Mouse (Mus musculus): ENCODE measurements at regions not wholly inside any gene's neighbourhood (a gene's known extent, or its start where the extent isn't known, plus 50 kb on each side); places are given as distances from the start of the nearest gene placed in this dataset.

GRCm38 (mm10) chr4:142694926-142695325 lies 455.7 kb upstream of the Kazn start:
- DNase-seq (ENCODE audit: low spot score), result no peak
- intact Hi-C loops (cut with DNase I), result no loop called here

GRCm38 (mm10) chr4:142688241-142688640 lies 449.0 kb upstream of the Kazn start:
- intact Hi-C loops (cut with DNase I), result no loop called here
- DNase-seq (ENCODE audit: low spot score), result no peak

- intact Hi-C loops (cut with DNase I), result loop anchor here (5.0 kb wide), 1 partner anchor 80 kb away; no protein-coding TSS in a partner anchor
- DNase-seq (ENCODE audit: low spot score), result peak; percentile 1
Observed at GRCm38 (mm10) chr4:142677426-142677825, 438.2 kb upstream of the Kazn start.

GRCm38 (mm10) chr4:142674641-142675465 lies 435.7 kb upstream of the Kazn start:
- DNase-seq (ENCODE audit: low spot score), result no peak
- intact Hi-C loops (cut with DNase I), result loop anchor here (5.0 kb wide), 1 partner anchor 82 kb away; no protein-coding TSS in a partner anchor

- no peak for DNase-seq (ENCODE audit: low spot score)
- intact Hi-C loops (cut with DNase I), result no loop called here
Observed at GRCm38 (mm10) chr4:142671872-142672458, 432.8 kb upstream of the Kazn start.

- DNase-seq (ENCODE audit: low spot score), result no peak
- intact Hi-C loops (cut with DNase I), result no loop called here
Observed at GRCm38 (mm10) chr4:142664781-142665180, 425.6 kb upstream of the Kazn start.

- intact Hi-C loops (cut with DNase I), result no loop called here
- DNase-seq (ENCODE audit: low spot score), result no peak
Observed at GRCm38 (mm10) chr4:142658156-142658555, 419.0 kb upstream of the Kazn start.

GRCm38 (mm10) chr4:142641069-142641468 lies 401.9 kb upstream of the Kazn start:
- DNase-seq (ENCODE audit: low spot score), result no peak
- intact Hi-C loops (cut with DNase I), result no loop called here

- DNase-seq (ENCODE audit: low spot score), result no peak
- intact Hi-C loops (cut with DNase I), result no loop called here
Observed at GRCm38 (mm10) chr4:142639340-142639733, 400.1 kb upstream of the Kazn start.

GRCm38 (mm10) chr4:142638733-142639339 lies 399.6 kb upstream of the Kazn start:
- DNase-seq (ENCODE audit: low spot score), result no peak
- intact Hi-C loops (cut with DNase I), result no loop called here

GRCm38 (mm10) chr4:142638057-142638456 lies 398.9 kb upstream of the Kazn start:
- DNase-seq (ENCODE audit: low spot score), result no peak
- intact Hi-C loops (cut with DNase I), result no loop called here

GRCm38 (mm10) chr4:142634398-142634797 lies 395.2 kb upstream of the Kazn start:
- intact Hi-C loops (cut with DNase I), result no loop called here
- no peak for DNase-seq (ENCODE audit: low spot score)

- no peak for DNase-seq (ENCODE audit: low spot score)
- intact Hi-C loops (cut with DNase I), result no loop called here
Observed at GRCm38 (mm10) chr4:142633667-142634350, 394.6 kb upstream of the Kazn start.

- intact Hi-C loops (cut with DNase I), result no loop called here
- no peak for DNase-seq (ENCODE audit: low spot score)
Observed at GRCm38 (mm10) chr4:142626503-142627194, 387.4 kb upstream of the Kazn start.

GRCm38 (mm10) chr4:142625456-142625855 lies 386.3 kb upstream of the Kazn start:
- no peak for DNase-seq (ENCODE audit: low spot score)
- intact Hi-C loops (cut with DNase I), result no loop called here

GRCm38 (mm10) chr4:142622151-142622861 lies 383.1 kb upstream of the Kazn start:
- no peak for DNase-seq (ENCODE audit: low spot score)

GRCm38 (mm10) chr4:142619396-142619795 lies 380.2 kb upstream of the Kazn start:
- DNase-seq (ENCODE audit: low spot score), result no peak
- intact Hi-C loops (cut with DNase I), result no loop called here

More at GRCm38 (mm10) chr4:142622151-142622861, 383.1 kb upstream of the Kazn start:
- intact Hi-C loops (cut with DNase I), result no loop called here

- intact Hi-C loops (cut with DNase I), result no loop called here
Observed at GRCm38 (mm10) chr4:142618770-142619169, 379.6 kb upstream of the Kazn start.

GRCm38 (mm10) chr4:142617676-142618075 lies 378.5 kb upstream of the Kazn start:
- intact Hi-C loops (cut with DNase I), result no loop called here
- no peak for DNase-seq (ENCODE audit: low spot score)

More at GRCm38 (mm10) chr4:142618770-142619169, 379.6 kb upstream of the Kazn start:
- no peak for DNase-seq (ENCODE audit: low spot score)

All from heart, postnatal 25 days (tissue).